Mouse (Mus musculus) erythroblast, embryonic 14.5 days (primary cell): Measurements from ENCODE around the gene Fam192a.

ENCODE experiments used
- GATA1 ChIP-seq: IDR thresholded peaks from 2 replicates; pipeline ENCODE4 v1.6.1; 2012; ENCODE audit warnings: low read length, inconsistent platforms, mixed read lengths
- TAL1 ChIP-seq: IDR thresholded peaks from 3 replicates; pipeline ENCODE4 v1.6.1; 2012; ENCODE audit warnings: low read length, inconsistent platforms, mixed read lengths

GRCm38 (mm10) chr8:94575148-94575547 lies 26.6 kb downstream of the Fam192a start:
- TF ChIP-seq TAL1 = no peak
- TF ChIP-seq GATA1 = no peak
